Mouse (Mus musculus) mouse trophoblast stem cell (cell line): Measurements from ENCODE around the gene Olfr564.

Experiments used
- in situ Hi-C, 2 experiments: fragments of 300-500 bp; cut with MseI, MboI; formaldehyde crosslinking; loops; 2 replicates in 1 of 2; 3 replicates in 1 of 2; pipeline ENCODE4 v1.15.1; 2025

The Olfr564 gene

GRCm38 (mm10) chr7:102803180-102803579, at the start of gene Olfr564:
Gene Olfr564, plus strand, starts transcription at chr7:102803480.
- in situ Hi-C loops = no loop called here

- in situ Hi-C loops = no loop called here
Observed at GRCm38 (mm10) chr7:102759266-102759665, 44.0 kb upstream of the Olfr564 start, which contains the start of the genes Olfr560 and Olfr78. Gene Olfr560, minus strand, starts transcription at chr7:102759366. Gene Olfr78, minus strand, starts transcription at chr7:102759471.

GRCm38 (mm10) chr7:102770921-102771320, 32.4 kb upstream of the Olfr564 start, which contains the start of gene Olfr561:
Gene Olfr561, plus strand, starts transcription at chr7:102771221.
- in situ Hi-C loops = no loop called here
